Mouse (Mus musculus): Measurements from ENCODE around the gene Gm16181. TPM values are rescaled to one million over a fixed set of nuclear protein-coding genes. Genes with fewer than 3 reads are reported as not detected.

Gm16181 gene
- total RNA-seq, 1 experiment from 2014 or later: not detected

DNA sequence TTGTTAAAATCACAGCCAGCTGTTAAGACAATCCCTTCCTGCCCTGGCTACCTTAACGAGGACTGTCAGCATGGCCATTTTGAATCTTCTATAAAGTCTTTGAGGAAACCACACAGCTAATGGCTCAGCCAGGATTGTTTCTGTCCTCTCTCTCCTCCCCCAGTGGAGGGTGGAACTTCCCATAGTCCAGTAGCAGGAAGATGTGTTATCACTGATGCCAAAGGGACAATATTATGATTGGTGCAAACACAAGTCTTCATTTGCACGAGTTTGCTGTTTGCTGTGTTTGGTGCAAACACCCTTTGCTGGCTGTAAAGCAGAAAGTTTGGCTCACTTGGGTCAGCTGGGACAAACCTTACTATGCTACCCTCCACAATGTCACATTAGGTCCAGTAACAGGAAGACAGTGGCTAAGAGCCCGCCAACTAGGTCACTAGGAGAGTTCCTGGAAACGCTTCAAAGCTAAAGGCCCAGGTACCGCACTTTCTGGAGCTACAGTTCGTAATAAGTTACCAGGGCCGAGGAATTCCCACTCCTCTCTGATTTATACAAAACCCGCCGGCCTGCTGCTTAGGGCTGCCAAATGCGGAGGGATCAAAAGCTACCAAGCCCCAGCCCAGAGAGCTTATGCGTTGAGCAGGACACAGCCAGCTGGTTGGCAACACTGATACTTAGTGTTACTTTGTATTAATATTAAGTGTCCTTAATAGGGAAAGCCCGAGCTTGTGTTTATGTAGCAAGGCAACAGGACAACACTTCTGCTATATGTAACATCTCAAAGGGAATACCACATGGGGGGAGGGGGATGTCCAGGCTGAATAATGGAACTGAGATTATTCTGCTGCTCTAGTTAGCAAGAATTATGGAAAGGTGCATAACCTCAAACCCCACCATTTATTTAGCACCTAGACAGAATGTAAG, 20.0 kb downstream of the Gm16181 start:
- ATAC-seq (replicated peaks in 1 of 2; ENCODE audit: insufficient read depth in 1 of 2, low FRiP score in 2 of 2, low TSS enrichment in 1 of 2, low read depth in 1 of 2, poor library complexity in 2 of 2, severe bottlenecking in 2 of 2): no peak

DNA sequence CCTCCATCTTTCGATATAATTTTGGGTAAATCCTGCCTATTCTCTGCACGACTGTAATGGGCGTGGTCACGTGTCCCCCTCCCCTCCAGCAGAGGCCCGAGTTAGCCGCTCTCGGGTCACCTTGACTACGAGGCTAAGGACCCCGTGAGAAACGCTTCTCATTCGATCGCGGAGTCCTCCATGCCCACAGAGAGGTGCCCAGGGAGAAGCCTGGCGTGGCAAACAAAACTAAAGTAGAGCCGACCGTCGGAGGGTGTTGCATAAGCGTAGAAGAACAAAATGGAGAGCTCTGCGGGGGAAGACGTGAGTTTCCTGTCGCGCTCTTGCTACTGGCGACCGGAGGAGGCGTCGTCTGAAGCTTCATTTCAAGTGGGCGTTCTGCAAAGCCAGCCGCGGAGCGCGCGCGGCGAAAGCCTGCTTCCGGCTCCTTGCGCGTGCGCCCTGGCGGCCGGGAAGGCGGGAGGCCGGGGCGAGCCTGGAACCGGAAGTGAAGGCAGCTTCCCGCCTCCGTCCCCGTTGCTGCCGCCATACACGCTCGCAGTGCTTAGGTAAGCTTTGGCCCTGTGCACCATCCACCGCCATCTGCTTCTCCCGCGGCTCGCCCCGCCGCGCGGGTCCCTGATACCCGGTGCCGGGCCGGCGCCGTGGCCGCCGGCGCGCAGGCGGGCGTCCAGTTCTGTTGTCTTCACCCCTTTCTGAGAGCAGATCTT, 20.8 kb downstream of the Gm16181 start, which contains the start of gene Ddx39b:
TSS of gene Ddx39b (plus strand) at position 442 of the 710 bp plus-strand sequence.
- ATAC-seq (replicated peaks in 1 of 2; ENCODE audit: insufficient read depth in 1 of 2, low FRiP score in 2 of 2, low TSS enrichment in 1 of 2, low read depth in 1 of 2, poor library complexity in 2 of 2, severe bottlenecking in 2 of 2): peak; percentile 74 to 83

DNA sequence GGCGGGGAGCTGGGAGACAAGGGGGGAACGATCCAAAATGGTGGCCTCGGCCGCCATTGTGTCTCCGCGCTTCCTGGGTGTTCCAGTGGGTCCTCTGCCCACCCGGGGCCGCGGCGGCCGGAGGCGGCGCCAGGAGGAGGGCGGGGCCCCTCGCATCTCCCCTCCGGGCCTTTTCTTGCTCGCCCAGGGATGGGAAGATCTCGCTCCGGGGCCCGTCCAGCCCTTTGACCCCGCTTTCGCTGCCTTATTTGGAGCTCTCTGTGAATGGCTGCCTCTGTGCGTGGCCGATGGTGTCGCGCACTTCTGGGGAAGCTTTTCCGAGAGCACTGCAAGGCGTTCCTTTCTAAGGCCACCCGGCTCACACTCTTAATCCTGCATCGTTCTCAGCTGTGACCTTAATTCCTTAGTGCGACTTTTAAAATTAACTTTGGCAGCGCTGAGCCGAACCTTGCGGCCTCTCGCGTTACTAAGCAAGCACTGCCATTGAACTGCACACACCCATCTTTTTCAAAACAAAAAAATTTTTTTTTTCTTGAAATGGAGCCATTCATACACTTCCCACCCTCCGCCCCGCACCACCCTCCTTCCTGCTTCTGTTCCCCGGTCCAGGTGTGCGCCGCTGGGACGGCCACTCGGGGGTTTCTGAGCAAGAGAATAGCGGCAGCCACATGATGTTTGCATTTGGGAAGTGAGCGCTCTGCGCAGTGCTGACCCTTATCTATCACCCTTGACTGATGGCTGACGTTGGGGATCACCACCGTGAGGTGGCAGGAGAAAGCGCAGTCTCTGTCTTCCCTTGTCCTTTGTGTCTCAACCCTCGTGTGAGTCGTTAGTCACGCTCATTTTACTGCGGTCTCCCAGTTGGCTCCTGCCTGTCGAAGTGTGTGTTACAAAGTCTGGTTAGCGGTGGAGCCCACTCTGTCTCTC, 21.6 kb downstream of the Gm16181 start:
- peak in 1 of 2 experiments; percentile 37; a peak in 1 of 4 replicates for ATAC-seq (replicated peaks in 1 of 2; ENCODE audit: insufficient read depth in 1 of 2, low FRiP score in 2 of 2, low TSS enrichment in 1 of 2, low read depth in 1 of 2, poor library complexity in 2 of 2, severe bottlenecking in 2 of 2)

DNA sequence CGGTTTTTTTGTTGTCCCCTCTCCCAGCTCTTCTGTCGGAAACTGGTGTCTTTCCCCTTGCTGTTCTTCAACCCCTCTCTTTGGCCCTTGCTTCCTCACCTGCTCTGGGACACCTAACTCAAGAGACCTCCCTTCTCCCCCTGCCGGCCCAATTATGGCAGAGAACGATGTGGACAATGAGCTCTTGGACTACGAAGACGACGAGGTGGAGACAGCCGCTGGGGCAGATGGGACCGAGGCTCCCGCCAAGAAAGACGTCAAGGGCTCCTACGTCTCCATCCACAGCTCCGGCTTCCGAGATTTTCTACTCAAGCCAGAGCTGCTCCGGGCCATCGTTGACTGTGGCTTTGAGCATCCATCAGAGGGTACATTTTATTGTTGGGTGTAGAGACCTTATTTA, 22.5 kb downstream of the Gm16181 start:
- no peak for ATAC-seq (replicated peaks in 1 of 2; ENCODE audit: insufficient read depth in 1 of 2, low FRiP score in 2 of 2, low TSS enrichment in 1 of 2, low read depth in 1 of 2, poor library complexity in 2 of 2, severe bottlenecking in 2 of 2)

DNA sequence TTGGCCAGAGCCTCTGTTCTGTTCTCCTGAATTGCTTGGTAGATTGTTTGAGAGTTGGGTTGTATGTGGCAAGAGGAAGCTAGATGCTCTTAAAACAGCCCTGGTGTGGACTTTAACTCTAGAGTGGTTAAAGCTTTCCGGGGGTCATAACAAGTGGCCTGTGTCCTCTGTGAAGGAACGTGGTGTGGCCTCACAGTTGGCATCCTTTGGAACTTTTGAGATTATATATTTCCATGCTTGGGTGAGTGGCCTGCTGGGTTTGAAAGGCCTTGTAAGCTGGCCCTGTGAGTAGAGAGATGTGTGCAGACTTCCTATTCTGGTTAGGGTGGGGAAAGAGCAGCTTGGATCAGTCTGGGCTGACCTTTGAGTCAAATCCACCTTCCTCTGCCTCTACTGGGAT, 24.4 kb downstream of the Gm16181 start:
- no peak for ATAC-seq (replicated peaks in 1 of 2; ENCODE audit: insufficient read depth in 1 of 2, low FRiP score in 2 of 2, low TSS enrichment in 1 of 2, low read depth in 1 of 2, poor library complexity in 2 of 2, severe bottlenecking in 2 of 2)

DNA sequence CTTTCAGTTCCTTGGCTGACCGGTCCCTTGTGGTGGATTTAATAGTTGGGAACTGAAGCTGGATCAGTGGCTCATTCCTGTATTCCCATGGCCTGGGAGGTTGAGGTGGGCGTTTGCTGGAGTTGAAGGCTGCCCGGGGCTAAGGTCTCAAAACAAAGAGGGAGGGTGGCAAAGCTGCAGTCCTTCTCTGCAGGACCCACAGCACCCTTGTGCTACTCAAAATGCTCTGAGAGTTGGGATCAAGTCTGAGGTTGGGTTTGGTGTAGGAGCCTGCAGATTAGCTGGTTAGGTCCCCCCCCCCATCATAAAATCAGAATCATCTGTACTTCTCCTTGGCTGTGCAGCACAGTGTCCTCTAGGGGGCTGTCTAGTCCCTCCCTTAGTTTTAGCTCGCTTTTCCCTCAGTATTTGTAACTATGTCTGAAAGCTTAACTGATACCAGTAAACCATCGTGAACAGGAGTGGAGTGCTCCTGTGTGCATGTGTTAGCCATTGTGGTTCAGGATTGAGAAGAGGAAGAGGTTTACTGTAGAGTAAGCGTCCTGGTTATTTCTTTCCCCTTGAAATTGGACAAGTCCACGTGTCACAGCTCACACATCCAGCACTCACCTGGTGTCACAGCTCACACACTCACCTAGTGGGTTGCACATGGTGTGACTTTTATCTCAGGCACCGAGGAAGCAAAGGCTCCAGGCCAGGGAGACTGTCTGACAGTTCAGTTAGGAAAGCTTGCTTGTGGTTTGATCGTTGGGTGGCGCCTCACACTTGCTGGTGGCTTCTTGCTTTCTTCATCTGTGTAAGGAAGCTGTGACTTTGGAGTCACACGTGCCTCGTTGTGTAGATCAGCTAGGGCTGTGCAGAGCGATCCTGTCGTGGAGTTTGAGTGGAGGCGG, 25.3 kb downstream of the Gm16181 start:
- ATAC-seq (replicated peaks in 1 of 2; ENCODE audit: insufficient read depth in 1 of 2, low FRiP score in 2 of 2, low TSS enrichment in 1 of 2, low read depth in 1 of 2, poor library complexity in 2 of 2, severe bottlenecking in 2 of 2): no peak

DNA sequence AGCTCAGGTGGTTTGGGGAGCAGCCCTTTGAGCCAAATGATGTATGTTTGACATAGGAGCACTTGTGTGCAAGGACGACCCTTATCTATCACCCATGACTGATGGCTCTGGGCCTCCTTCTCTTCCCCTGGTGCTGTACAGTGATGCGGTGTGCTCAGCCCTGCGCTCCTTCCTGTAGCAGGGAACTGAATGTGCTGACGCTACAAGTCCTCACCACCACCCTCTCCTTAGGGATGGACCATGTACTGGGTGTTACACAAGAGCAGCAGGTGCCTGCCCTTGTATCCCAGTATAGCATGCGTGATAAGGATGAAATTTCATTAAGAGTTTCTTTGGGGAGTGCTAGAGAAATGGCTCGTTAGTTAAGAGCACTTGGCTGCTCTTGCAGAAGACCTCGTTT, 26.5 kb downstream of the Gm16181 start:
- ATAC-seq (replicated peaks in 1 of 2; ENCODE audit: insufficient read depth in 1 of 2, low FRiP score in 2 of 2, low TSS enrichment in 1 of 2, low read depth in 1 of 2, poor library complexity in 2 of 2, severe bottlenecking in 2 of 2): no peak

DNA sequence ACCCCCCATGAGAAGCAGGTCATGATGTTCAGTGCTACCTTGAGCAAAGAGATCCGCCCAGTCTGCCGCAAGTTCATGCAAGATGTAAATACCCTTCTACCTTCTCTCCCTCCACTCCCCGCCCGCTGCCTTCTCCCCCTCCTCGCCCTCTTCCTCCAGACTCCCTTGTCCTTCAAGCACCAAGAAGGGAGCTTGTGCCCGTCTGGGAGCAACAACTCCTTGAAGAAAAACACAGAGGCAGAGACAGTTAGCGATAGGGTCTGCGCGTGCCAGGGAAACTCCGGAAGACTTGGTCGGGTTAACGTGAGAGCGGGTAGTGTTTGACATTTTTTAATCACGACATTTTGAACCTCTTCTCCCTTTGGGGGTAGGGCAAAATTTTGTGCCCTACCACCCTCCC, 28.4 kb downstream of the Gm16181 start:
- ATAC-seq (replicated peaks in 1 of 2; ENCODE audit: insufficient read depth in 1 of 2, low FRiP score in 2 of 2, low TSS enrichment in 1 of 2, low read depth in 1 of 2, poor library complexity in 2 of 2, severe bottlenecking in 2 of 2): no peak

DNA sequence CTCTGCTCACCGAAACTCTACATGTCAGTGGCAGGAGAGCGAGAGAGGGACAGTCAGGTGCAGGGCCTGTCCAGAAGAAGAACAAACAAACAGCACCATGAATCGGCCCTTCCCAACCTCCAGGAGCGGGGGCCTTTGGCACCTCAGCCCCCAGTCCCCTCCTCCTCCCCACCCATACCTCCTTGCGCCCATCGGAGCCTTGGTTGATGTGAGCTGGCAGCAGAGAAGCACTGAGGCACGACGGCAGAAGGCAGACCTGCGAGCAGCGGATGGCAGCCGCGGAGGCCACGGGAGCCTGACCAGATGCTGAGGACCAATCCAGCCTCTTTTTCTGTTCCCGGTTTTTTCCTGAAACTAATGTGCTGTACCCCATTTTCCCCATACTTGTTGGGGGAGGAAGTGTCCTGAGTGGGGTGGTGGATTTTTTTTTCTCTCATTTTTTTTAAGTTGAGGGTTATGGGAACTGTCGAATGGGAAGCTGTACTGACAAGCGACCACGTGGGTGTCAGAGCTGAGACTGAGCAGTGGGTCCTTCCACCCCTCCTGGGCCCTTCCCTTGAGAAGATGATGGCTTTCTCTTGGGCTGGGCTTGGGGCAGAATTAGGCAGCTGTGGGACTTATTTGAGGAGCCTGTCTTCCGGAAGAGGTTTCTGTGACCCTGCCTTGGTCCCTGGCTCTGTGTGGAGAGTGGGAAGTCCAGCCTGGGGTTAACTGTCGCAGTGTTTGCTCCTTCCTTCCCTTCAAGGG, 29.0 kb downstream of the Gm16181 start:
- no peak for ATAC-seq (replicated peaks in 1 of 2; ENCODE audit: insufficient read depth in 1 of 2, low FRiP score in 2 of 2, low TSS enrichment in 1 of 2, low read depth in 1 of 2, poor library complexity in 2 of 2, severe bottlenecking in 2 of 2)

DNA sequence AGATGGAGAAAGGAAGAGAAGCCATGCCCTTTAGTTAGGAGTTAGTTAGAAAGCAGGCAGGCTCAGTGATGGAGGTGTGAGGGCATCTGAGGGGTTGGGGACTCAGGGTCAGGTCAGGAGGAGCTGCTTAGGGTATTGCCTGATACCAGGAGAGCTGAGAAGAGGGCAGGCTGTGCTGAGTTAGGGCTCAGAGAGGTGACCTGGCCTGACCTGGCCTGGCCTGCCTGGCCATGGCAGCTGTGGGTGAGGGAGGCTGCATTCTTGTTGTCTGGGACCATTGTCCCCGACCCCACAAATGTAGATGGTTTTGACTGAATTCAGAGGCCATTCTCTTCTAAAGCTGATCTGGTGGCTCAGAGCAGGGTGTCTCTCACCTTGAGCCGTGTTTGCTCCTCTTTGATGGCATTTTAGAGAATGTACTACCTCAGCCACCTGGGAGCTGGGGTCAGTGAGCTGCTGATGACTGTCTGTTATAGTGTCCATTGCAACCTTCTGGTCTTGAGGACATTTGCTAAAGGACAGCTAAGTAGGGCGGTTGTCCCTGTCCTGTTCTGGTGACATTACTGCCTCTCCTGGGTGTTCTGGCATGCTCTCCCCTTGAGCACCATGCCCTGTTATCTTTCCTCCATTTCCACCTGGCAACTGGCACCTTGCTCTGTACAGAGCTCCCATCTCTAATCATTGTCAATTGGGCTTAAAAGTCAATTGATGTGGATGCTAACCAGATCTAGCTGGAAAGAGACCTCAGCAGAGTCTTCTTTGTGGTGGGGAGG, 29.9 kb downstream of the Gm16181 start:
- no peak for ATAC-seq (replicated peaks in 1 of 2; ENCODE audit: insufficient read depth in 1 of 2, low FRiP score in 2 of 2, low TSS enrichment in 1 of 2, low read depth in 1 of 2, poor library complexity in 2 of 2, severe bottlenecking in 2 of 2)

DNA sequence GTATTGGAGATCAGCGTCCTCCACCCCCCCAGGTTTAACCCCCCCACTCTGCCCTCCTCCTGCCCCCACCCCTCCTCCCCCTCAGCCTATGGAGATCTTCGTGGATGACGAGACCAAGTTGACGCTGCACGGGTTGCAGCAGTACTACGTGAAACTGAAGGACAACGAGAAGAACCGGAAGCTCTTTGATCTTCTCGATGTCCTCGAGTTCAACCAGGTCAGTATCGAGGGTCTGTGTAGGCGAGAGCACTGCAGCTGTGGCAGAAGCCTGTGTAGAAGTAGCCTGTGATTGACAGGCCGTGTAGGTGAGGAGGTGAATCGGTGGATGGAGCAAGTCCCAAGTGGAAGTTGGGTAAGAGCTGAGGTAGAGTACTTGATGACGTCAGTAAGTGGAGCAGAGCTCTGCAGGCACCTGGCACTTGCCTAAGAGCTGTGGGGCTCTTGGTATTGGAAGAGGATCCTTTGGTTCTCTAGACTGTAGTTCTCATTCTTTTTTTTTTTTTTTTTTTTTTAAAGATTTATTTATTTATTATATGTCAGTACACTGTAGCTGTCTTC, 30.6 kb downstream of the Gm16181 start:
- peak in 1 of 2 experiments; percentile 43; a peak in 1 of 4 replicates for ATAC-seq (replicated peaks in 1 of 2; ENCODE audit: insufficient read depth in 1 of 2, low FRiP score in 2 of 2, low TSS enrichment in 1 of 2, low read depth in 1 of 2, poor library complexity in 2 of 2, severe bottlenecking in 2 of 2)

DNA sequence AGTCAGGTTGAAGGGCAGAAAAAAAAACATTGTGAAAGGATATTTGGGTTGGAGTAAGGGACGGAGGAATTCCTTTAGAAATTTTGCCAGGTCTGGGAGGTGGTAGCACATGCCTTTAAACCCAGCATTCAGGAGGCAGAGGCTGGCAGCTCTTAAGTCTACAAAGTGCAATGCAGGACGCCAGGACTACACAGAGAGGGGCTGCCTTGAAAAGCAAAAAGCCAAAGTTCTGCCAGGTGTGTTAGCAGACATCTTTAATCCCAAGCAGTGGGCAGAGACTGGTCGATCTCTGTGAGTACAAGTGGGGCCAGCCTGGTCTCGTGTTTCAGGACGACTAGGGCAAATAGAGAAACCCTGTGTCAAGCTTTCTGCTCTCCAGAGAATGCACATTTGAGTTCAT, 31.3 kb downstream of the Gm16181 start:
- no peak for ATAC-seq (replicated peaks in 1 of 2; ENCODE audit: insufficient read depth in 1 of 2, low FRiP score in 2 of 2, low TSS enrichment in 1 of 2, low read depth in 1 of 2, poor library complexity in 2 of 2, severe bottlenecking in 2 of 2)

DNA sequence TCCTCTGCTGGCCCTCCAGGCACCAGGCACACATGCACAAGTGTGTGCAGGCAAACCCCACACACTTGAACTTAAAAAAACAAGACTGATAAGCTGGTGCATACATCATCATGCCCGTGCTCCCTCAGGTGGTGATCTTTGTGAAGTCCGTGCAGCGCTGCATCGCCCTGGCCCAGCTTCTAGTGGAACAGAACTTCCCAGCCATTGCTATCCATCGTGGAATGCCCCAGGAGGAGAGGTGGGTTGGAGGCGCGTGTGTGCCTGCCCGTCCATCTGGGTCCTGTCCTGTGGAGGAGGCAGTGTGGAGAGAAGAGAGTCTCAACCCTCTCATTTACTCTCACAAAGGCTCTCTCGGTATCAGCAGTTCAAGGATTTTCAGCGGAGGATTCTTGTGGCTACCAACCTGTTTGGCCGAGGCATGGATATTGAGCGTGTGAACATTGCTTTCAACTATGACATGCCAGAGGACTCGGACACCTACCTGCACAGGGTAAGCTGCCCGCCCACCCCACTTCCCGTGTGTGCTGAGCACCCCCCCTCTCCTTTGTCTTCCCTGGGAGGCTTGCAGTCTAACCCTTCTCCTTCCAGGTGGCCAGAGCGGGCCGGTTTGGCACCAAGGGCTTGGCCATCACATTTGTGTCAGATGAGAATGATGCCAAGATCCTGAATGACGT, 32.1 kb downstream of the Gm16181 start:
- no peak for ATAC-seq (replicated peaks in 1 of 2; ENCODE audit: insufficient read depth in 1 of 2, low FRiP score in 2 of 2, low TSS enrichment in 1 of 2, low read depth in 1 of 2, poor library complexity in 2 of 2, severe bottlenecking in 2 of 2)

DNA sequence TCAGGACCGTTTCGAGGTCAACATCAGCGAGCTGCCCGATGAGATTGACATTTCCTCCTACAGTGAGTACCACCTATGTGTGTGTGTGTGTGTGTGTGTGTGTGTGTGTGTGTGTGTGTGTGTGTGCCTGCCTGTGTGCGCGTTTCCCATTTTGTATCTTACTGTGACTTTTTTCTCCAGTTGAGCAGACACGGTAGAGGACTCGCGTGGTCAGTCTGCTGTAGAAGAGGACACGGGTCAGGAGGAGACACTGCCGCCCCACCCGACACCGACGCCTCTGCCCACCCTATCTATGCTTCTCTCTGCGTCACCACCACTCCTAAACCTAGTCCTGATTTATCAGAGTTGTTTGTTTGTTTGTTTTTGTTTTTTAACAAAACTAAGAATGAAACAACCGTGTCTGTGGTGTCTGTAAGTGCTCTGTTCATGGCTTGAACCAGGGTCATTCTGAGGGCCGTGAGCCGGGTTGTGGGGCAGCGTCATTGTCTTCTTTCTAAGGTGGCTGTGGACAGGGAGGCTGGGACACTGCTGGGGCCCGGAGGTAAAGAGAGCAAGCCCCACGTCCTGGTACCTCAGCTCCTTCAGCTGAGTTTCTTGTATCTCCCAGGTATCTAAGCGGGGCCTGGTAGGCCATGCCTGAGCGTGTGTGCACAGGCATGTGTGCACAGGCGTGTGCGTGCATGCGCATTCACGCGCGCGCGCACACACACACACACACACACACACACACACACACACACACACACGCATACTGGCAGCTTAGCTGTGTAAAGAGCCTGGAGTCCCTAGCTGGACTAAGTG, 32.9 kb downstream of the Gm16181 start:
- ATAC-seq (replicated peaks in 1 of 2; ENCODE audit: insufficient read depth in 1 of 2, low FRiP score in 2 of 2, low TSS enrichment in 1 of 2, low read depth in 1 of 2, poor library complexity in 2 of 2, severe bottlenecking in 2 of 2): no peak

Measured in hematopoietic stem cell, adult 5-6 weeks (primary cell).